Mouse (Mus musculus) urinary bladder, postnatal 14 days (tissue): ENCODE data around the gene Kctd12.
A peak's percentile ranks its signal among the peaks of the same experiment; 100 is the strongest.

Experiments used
- DNase-seq: peaks from one replicate; pipeline ENCODE4 v3.0.0; 2021; ENCODE audit warnings: low spot score

Kctd12 gene

GRCm38 (mm10) chr14:102982627-102983540 lies at the start of gene Kctd12:
Gene Kctd12, minus strand, starts transcription at chr14:102982637.
- DNase-seq: peak; percentile 82

GRCm38 (mm10) chr14:103029203-103029602 lies 46.8 kb upstream of the Kctd12 start:
- no peak for DNase-seq

GRCm38 (mm10) chr14:103020046-103020445 lies 37.6 kb upstream of the Kctd12 start:
- no peak for DNase-seq

- DNase-seq: no peak
These were observed 34.6 kb upstream of the Kctd12 start for GRCm38 (mm10) chr14:103017009-103017408.

GRCm38 (mm10) chr14:103012563-103013150 lies 30.2 kb upstream of the Kctd12 start:
- peak; percentile 60 for DNase-seq

- DNase-seq: peak; percentile 10
These were observed 29.3 kb upstream of the Kctd12 start for GRCm38 (mm10) chr14:103011782-103012181.

- no peak for DNase-seq
These were observed 25.3 kb upstream of the Kctd12 start for GRCm38 (mm10) chr14:103007737-103008136.

- peak; percentile 80 for DNase-seq
These were observed 12.5 kb upstream of the Kctd12 start for GRCm38 (mm10) chr14:102994662-102995561.

- DNase-seq: no peak
These were observed 8.3 kb upstream of the Kctd12 start for GRCm38 (mm10) chr14:102990765-102991164.

- no peak for DNase-seq
These were observed 7.4 kb upstream of the Kctd12 start for GRCm38 (mm10) chr14:102989866-102990265.

- no peak for DNase-seq
These were observed 6.8 kb upstream of the Kctd12 start for GRCm38 (mm10) chr14:102989254-102989653.

GRCm38 (mm10) chr14:102987626-102988025 lies 5.2 kb upstream of the Kctd12 start:
- no peak for DNase-seq

GRCm38 (mm10) chr14:102983686-102984085 lies 1.2 kb upstream of the Kctd12 start:
- no peak for DNase-seq

GRCm38 (mm10) chr14:102982016-102982626 lies 316 bp downstream of the Kctd12 start:
- no peak for DNase-seq

GRCm38 (mm10) chr14:102981441-102982015 lies 909 bp downstream of the Kctd12 start:
- DNase-seq: peak; percentile 75

- no peak for DNase-seq
These were observed 1.5 kb downstream of the Kctd12 start for GRCm38 (mm10) chr14:102980986-102981385.

GRCm38 (mm10) chr14:102980481-102980880 lies 2.0 kb downstream of the Kctd12 start:
- DNase-seq: peak; percentile 32

GRCm38 (mm10) chr14:102979831-102980230 lies 2.6 kb downstream of the Kctd12 start:
- DNase-seq: no peak

GRCm38 (mm10) chr14:102975865-102976264 lies 6.6 kb downstream of the Kctd12 start:
- DNase-seq: no peak

GRCm38 (mm10) chr14:102968824-102969223 lies 13.6 kb downstream of the Kctd12 start:
- DNase-seq: no peak

GRCm38 (mm10) chr14:102966241-102966640 lies 16.2 kb downstream of the Kctd12 start:
- DNase-seq: no peak
